Mouse (Mus musculus): ENCODE measurements around the gene Ralb. TPM values are rescaled to one million over a fixed set of nuclear protein-coding genes. Genes with fewer than 3 reads are reported as not detected.

Ralb gene
- polyA plus RNA-seq, 1 experiment from 2014 or later = 58.7 TPM

- Histone ChIP-seq H3K4me1 (replicated peaks) (no peaks in the 10 kb centered on the region), H3K9ac (replicated peaks) (no peak overlapping the region), H3K27ac (no peak overlapping the region), H3K27me3 (no peaks in the 10 kb centered on the region), H3K36me3 (peaks cover 11% of the 10 kb centered on the region; the same call in 1 of the 2 replicates), H3K4me2 (replicated peaks) (no peak overlapping the region), H3K4me3 (replicated peaks) (no peak overlapping the region), H3K9me3 (no peaks in the 10 kb centered on the region)
- ATAC-seq = no peak
- 82% methylated on average over 2 of the region's 2 CpGs for WGBS
These were observed 34.7 kb upstream of the Ralb start for GRCm38 (mm10) chr1:119539252-119539651.

- no peaks in the 10 kb centered on the region for H3K9me3 ChIP-seq
- no peak overlapping the region for H3K27ac ChIP-seq
- H3K36me3 ChIP-seq = no peaks in the 10 kb centered on the region; the same call in 1 of the 2 replicates
- no peak overlapping the region for H3K9ac ChIP-seq (replicated peaks)
- H3K27me3 ChIP-seq = no peaks in the 10 kb centered on the region
- no peak overlapping the region for H3K4me3 ChIP-seq (replicated peaks)
- no peak for ATAC-seq
- no peak overlapping the region for H3K4me2 ChIP-seq (replicated peaks)
- 95% methylated on average over 6 of the region's 6 CpGs for WGBS
- no peaks in the 10 kb centered on the region for H3K4me1 ChIP-seq (replicated peaks)
These were observed 33.1 kb upstream of the Ralb start for GRCm38 (mm10) chr1:119537651-119538050.

DNA sequence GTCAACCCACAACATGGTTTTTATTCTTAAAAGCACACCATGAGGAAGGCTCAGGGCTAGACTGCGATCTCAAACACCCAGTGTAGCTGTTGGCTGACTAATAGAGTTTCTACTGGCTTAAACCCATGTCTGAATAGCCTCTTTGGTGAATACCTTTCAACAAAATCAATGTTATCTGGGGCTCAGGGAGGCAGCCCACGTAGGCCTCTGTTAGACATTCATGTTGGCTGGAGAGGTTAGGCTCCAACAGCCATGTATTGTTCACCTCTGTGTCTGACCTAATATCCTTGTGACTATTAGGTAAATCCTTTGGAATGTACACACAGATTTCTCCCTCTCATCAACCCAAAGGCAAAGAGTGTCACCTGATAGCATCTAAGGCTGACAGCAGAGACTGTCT lies 31.5 kb upstream of the Ralb start:
- Histone ChIP-seq H3K4me3 (replicated peaks) (no peak overlapping the region), H3K9me3 (no peaks in the 10 kb centered on the region), H3K36me3 (0 out of 2 replicates have a peak, but pooled peaks cover under 1% of the 10 kb centered on the region), H3K4me2 (replicated peaks) (no peak overlapping the region), H3K27me3 (no peaks in the 10 kb centered on the region), H3K9ac (replicated peaks) (no peak overlapping the region), H3K4me1 (replicated peaks) (no peaks in the 10 kb centered on the region), H3K27ac (no peak overlapping the region)
- WGBS = 91% methylated on average over 2 of the region's 2 CpGs
- no peak for ATAC-seq

DNA sequence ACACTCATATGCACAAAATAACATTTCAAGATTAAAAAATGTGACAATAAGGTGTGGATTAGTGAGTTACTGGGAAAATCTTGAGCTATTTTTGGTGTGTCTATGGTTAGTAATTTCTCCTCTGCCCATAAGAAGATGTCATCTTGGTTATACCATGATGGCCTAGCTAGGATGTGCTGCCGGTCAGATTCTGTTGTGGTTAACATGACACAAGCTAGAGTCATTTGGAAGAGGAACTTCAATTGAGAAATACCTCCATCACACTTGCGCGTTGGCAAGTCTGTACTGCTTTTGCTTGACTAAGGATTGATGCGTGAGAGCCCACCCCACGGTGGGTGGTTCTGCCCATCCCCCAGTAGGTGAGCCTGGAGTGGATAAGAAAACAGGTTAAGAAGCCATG lies 29.7 kb upstream of the Ralb start:
- ATAC-seq = no peak
- Histone ChIP-seq H3K4me3 (replicated peaks) (no peak overlapping the region), H3K27me3 (no peaks in the 10 kb centered on the region), H3K4me1 (replicated peaks) (no peaks in the 10 kb centered on the region), H3K36me3 (peaks cover 8% of the 10 kb centered on the region), H3K9ac (replicated peaks) (no peak overlapping the region), H3K9me3 (no peaks in the 10 kb centered on the region), H3K27ac (no peak overlapping the region), H3K4me2 (replicated peaks) (no peak overlapping the region)
- 96% methylated on average over 5 of the region's 5 CpGs for WGBS

- Histone ChIP-seq H3K4me1 (replicated peaks) (no peaks in the 10 kb centered on the region), H3K9ac (replicated peaks) (no peak overlapping the region), H3K4me3 (replicated peaks) (no peak overlapping the region), H3K27ac (no peak overlapping the region), H3K27me3 (no peaks in the 10 kb centered on the region), H3K9me3 (0 out of 2 replicates have a peak, but pooled peaks cover 8% of the 10 kb centered on the region), H3K36me3 (peaks cover 19% of the 10 kb centered on the region), H3K4me2 (replicated peaks) (no peak overlapping the region)
- peak; percentile 47; the same call in 1 of the 2 replicates for ATAC-seq
- 87% methylated on average over 18 of the region's 18 CpGs for WGBS
These were observed 28.7 kb upstream of the Ralb start for GRCm38 (mm10) chr1:119533093-119533805.

DNA sequence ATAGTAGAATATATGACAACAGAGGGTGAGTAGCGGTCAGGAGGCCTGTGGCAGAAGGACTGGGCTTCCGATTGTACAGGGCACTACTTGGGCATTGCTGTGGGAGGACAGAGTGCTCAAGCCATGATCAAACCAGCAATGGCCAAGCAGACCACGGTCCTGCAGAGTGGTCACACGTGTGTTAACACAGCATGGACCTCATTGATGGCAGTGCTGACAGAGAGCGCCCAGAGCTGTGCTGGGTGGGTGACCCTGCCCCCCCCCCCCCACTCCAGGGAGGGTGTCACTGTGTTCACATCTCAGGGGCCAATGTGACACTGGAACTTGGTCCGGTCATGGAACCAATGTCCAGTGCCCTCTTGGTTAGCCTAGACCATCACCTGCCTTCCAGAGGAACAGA lies 27.6 kb upstream of the Ralb start:
- Histone ChIP-seq H3K4me2 (replicated peaks) (no peak overlapping the region), H3K4me3 (replicated peaks) (no peak overlapping the region), H3K36me3 (peaks cover 29% of the 10 kb centered on the region), H3K9me3 (0 out of 2 replicates have a peak, but pooled peaks cover 8% of the 10 kb centered on the region), H3K27ac (no peak overlapping the region), H3K27me3 (no peaks in the 10 kb centered on the region), H3K4me1 (replicated peaks) (peaks cover 1% of the 10 kb centered on the region), H3K9ac (replicated peaks) (no peak overlapping the region)
- 0 out of 2 replicates have a peak, but pooled peaks have one; percentile 31 for ATAC-seq
- 97% methylated on average over 6 of the region's 6 CpGs for WGBS

GRCm38 (mm10) chr1:119530941-119531340 lies 26.3 kb upstream of the Ralb start:
- H3K36me3 ChIP-seq = peaks cover 31% of the 10 kb centered on the region
- no peak overlapping the region for H3K4me2 ChIP-seq (replicated peaks)
- H3K9ac ChIP-seq (replicated peaks) = no peak overlapping the region
- H3K27ac ChIP-seq = no peak overlapping the region
- H3K27me3 ChIP-seq = no peaks in the 10 kb centered on the region
- 94% methylated on average over 13 of the region's 13 CpGs for WGBS
- ATAC-seq = no peak
- no peak overlapping the region for H3K4me3 ChIP-seq (replicated peaks)
- H3K4me1 ChIP-seq (replicated peaks) = peaks cover 11% of the 10 kb centered on the region
- 0 out of 2 replicates have a peak, but pooled peaks cover 8% of the 10 kb centered on the region for H3K9me3 ChIP-seq

- H3K36me3 ChIP-seq = peaks cover 29% of the 10 kb centered on the region
- H3K27ac ChIP-seq = peak within 1 kb of the TSS; percentile 82
- H3K4me3 ChIP-seq (replicated peaks) = peak within 1 kb of the TSS; percentile 70
- H3K9me3 ChIP-seq = 0 out of 2 replicates have a peak, but pooled peaks cover 8% of the 10 kb centered on the region
- ATAC-seq = peak; percentile 98
- peaks cover 31% of the 10 kb centered on the region for H3K4me1 ChIP-seq (replicated peaks)
- peak within 1 kb of the TSS; percentile 83 for H3K9ac ChIP-seq (replicated peaks)
- peak within 1 kb of the TSS; percentile 83 for H3K4me2 ChIP-seq (replicated peaks)
- WGBS = 2% methylated on average over 82 of the region's 82 CpGs
- H3K27me3 ChIP-seq = no peaks in the 10 kb centered on the region
These were observed 21.3 kb upstream of the Ralb start, which contains the start of gene Tmem185b for GRCm38 (mm10) chr1:119525689-119526591. Gene Tmem185b, plus strand, starts transcription at chr1:119526160.

DNA sequence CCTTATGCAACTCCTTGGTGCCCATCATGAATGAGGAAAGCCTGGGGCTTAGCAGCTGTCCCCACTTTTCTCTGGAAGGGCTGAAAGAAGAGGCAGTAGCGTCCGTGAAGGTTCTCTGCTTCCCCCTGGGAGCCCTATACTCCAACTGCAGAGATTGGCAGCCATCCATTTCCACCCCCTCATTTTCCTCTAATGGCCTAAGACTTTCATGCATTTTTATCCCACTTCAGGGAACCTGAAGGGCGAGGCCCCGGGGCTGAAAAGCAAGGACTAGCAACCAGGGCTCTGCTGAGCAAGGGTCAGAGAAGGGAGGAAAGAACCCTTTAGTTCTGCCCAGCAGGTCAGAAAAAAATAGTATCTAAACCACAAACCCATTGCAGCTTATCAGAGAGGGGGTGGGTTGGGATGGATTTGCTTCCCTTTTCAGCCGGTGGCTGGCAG lies 20.4 kb upstream of the Ralb start:
- Histone ChIP-seq H3K9me3 (0 out of 2 replicates have a peak, but pooled peaks cover 8% of the 10 kb centered on the region), H3K27me3 (no peaks in the 10 kb centered on the region), H3K4me2 (replicated peaks) (peak overlapping the region; percentile 83), H3K4me3 (replicated peaks) (peak overlapping the region; percentile 70), H3K36me3 (peaks cover 28% of the 10 kb centered on the region), H3K9ac (replicated peaks) (peak overlapping the region; percentile 83), H3K27ac (peak overlapping the region; percentile 82; the same call in 1 of the 2 replicates), H3K4me1 (replicated peaks) (peaks cover 37% of the 10 kb centered on the region)
- ATAC-seq = no peak
- WGBS = 12% methylated on average over 5 of the region's 5 CpGs

DNA sequence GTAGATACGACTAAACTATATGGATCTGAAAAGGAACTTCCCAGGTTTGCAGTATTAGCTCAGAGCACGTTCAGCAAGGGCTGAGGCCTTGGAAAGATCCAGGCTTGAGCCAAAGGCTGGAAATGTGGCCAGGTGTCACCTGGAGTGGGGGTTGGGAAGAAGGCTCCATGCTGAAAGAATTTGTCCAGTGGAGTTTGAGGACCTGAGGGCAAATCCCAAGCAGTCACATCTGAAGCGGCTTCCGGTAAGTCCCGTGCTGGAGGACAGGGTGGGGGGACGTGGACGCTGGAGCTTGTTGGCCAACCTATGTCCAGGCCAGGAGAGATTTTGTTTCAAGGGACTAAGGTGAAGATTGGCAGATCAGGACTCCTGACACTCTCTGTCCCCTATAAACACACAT lies 19.2 kb upstream of the Ralb start:
- no peak overlapping the region for H3K9ac ChIP-seq (replicated peaks)
- H3K4me2 ChIP-seq (replicated peaks) = no peak overlapping the region
- peaks cover 37% of the 10 kb centered on the region for H3K4me1 ChIP-seq (replicated peaks)
- H3K9me3 ChIP-seq = 0 out of 2 replicates have a peak, but pooled peaks cover 3% of the 10 kb centered on the region
- no peak overlapping the region for H3K4me3 ChIP-seq (replicated peaks)
- H3K36me3 ChIP-seq = peaks cover 17% of the 10 kb centered on the region
- no peaks in the 10 kb centered on the region for H3K27me3 ChIP-seq
- ATAC-seq = no peak
- 95% methylated on average over 7 of the region's 7 CpGs for WGBS
- no peak overlapping the region for H3K27ac ChIP-seq

GRCm38 (mm10) chr1:119523369-119523768 lies 18.8 kb upstream of the Ralb start:
- WGBS = 85% methylated on average over 7 of the region's 7 CpGs
- ATAC-seq = no peak
- Histone ChIP-seq H3K9me3 (no peaks in the 10 kb centered on the region), H3K27ac (no peak overlapping the region), H3K4me1 (replicated peaks) (peaks cover 37% of the 10 kb centered on the region), H3K27me3 (no peaks in the 10 kb centered on the region), H3K4me3 (replicated peaks) (no peak overlapping the region), H3K9ac (replicated peaks) (no peak overlapping the region), H3K4me2 (replicated peaks) (no peak overlapping the region), H3K36me3 (peaks cover 13% of the 10 kb centered on the region)

- no peak overlapping the region for H3K4me2 ChIP-seq (replicated peaks)
- no peak for ATAC-seq
- no peak overlapping the region for H3K27ac ChIP-seq
- 87% methylated on average over 4 of the region's 4 CpGs for WGBS
- peaks cover 8% of the 10 kb centered on the region for H3K36me3 ChIP-seq
- H3K27me3 ChIP-seq = no peaks in the 10 kb centered on the region
- no peaks in the 10 kb centered on the region for H3K9me3 ChIP-seq
- H3K4me1 ChIP-seq (replicated peaks) = peaks cover 37% of the 10 kb centered on the region
- H3K9ac ChIP-seq (replicated peaks) = no peak overlapping the region
- no peak overlapping the region for H3K4me3 ChIP-seq (replicated peaks)
These were observed 18.1 kb upstream of the Ralb start for GRCm38 (mm10) chr1:119522726-119523125.
